ENCODE assay signal across 8 mouse cellular contexts in genomic region chr13:20207950-20208642, GRCm38 (mm10).
DNase-seq lines count a peak whose midpoint lies in the region; ATAC-seq and TF ChIP-seq lines count a peak whose summit lies in the region.

No protein-coding gene starts in this region.

- no peak for TF ChIP-seq CTCF in liver, adult 2 months (IDR thresholded peaks at IDR 0.05; ENCODE audit: low read depth, low read length)
- TF ChIP-seq CTCF in cortical plate, adult 2 months (IDR thresholded peaks at IDR 0.05; ENCODE audit: extremely low read depth, insufficient read depth, low read length): no peak

- H3K4me3 ChIP-seq in liver, adult 2 months (ENCODE audit: insufficient read depth, low read depth, low read length): no peak overlapping the region
- no peak overlapping the region for H3K4me3 ChIP-seq in cortical plate, adult 2 months (ENCODE audit: insufficient read depth, low read length)
- no peak overlapping the region for H3K4me3 ChIP-seq in macrophage (ENCODE audit: inconsistent target)
- H3K4me3 ChIP-seq in hindbrain, embryonic 13.5 days: no peak overlapping the region

- peak; percentile 34 for DNase-seq in liver, adult 2 months (ENCODE audit: extremely low read depth, low read depth, low spot score)
- no peak for DNase-seq in liver
- DNase-seq in heart, postnatal 4 days: peak; percentile 30
- DNase-seq in urinary bladder, postnatal 10 days (ENCODE audit: low spot score): no peak
- DNase-seq in retina, embryonic 14.5 days (ENCODE audit: low spot score): no peak

- H3K27ac ChIP-seq in liver, adult 2 months (replicated peaks; ENCODE audit: insufficient read depth, low read depth, low read length): no peak overlapping the region
- H3K27ac ChIP-seq in cortical plate, adult 2 months (ENCODE audit: insufficient read depth, low read length): peak overlapping the region; percentile 39; the same call in 1 of the 2 replicates
- H3K27ac ChIP-seq in macrophage: peak overlapping the region; percentile 85
- no peak overlapping the region for H3K27ac ChIP-seq in hindbrain, embryonic 13.5 days

- H3K4me2 ChIP-seq in hindbrain, embryonic 13.5 days: no peak overlapping the region

- no peaks in the 10 kb centered on the region for H3K9me3 ChIP-seq in hindbrain, embryonic 13.5 days

- no peaks in the 10 kb centered on the region for H3K4me1 ChIP-seq in liver, adult 2 months (ENCODE audit: control insufficient read depth, insufficient read depth, low read length)
- peaks cover 4% of the 10 kb centered on the region for H3K4me1 ChIP-seq in cortical plate, adult 2 months (ENCODE audit: control insufficient read depth, insufficient read depth, low read length)
- no peaks in the 10 kb centered on the region for H3K4me1 ChIP-seq in hindbrain, embryonic 13.5 days (replicated peaks)

- TF ChIP-seq POLR2A in liver, adult 2 months (IDR thresholded peaks at IDR 0.05; ENCODE audit: extremely low read depth, insufficient read depth, low read length): no peak
- no peak for TF ChIP-seq POLR2A in cortical plate, adult 2 months (IDR thresholded peaks at IDR 0.05; ENCODE audit: extremely low read depth, insufficient read depth, low read length)

- no peaks in the 10 kb centered on the region for H3K27me3 ChIP-seq in liver, adult 2 months (ENCODE audit: control insufficient read depth, insufficient read depth, low read length)
- no peaks in the 10 kb centered on the region for H3K27me3 ChIP-seq in hindbrain, embryonic 13.5 days

- no peak for ATAC-seq in hindbrain, embryonic 13.5 days (ENCODE audit: low FRiP score)

- no peak overlapping the region for H3K9ac ChIP-seq in liver, adult 2 months (ENCODE audit: low read depth, low read length)
- H3K9ac ChIP-seq in hindbrain, embryonic 13.5 days: no peak overlapping the region

- no peaks in the 10 kb centered on the region for H3K36me3 ChIP-seq in liver, adult 2 months (ENCODE audit: control insufficient read depth, insufficient read depth, low read length)
- H3K36me3 ChIP-seq in macrophage (ENCODE audit: inconsistent target): no peaks in the 10 kb centered on the region
- no peaks in the 10 kb centered on the region for H3K36me3 ChIP-seq in hindbrain, embryonic 13.5 days

- WGBS in liver, adult 2 months: 85% methylated on average over 7 of the region's 7 CpGs
- 19% methylated on average over 7 of the region's 7 CpGs for WGBS in macrophage (ENCODE audit: missing documents)
- 69% methylated on average over 7 of the region's 7 CpGs for whole genome bisulfite sequencing in hindbrain, embryonic 13.5 days

- H3K79me2 ChIP-seq in liver, adult 2 months (ENCODE audit: control insufficient read depth, insufficient read depth, low read length): no peaks in the 10 kb centered on the region
- H3K79me2 ChIP-seq in macrophage (ENCODE audit: inconsistent target): peaks cover 57% of the 10 kb centered on the region

Comparison
In these comparisons a context has a peak if more than half of its experiments do, and no peak if none do; other contexts are left out.
1. DNase-seq: peak in liver, adult 2 months (single experiment) and heart, postnatal 4 days (single experiment); none in liver (single experiment), urinary bladder, postnatal 10 days (single experiment) and retina, embryonic 14.5 days (single experiment).
2. H3K27ac ChIP-seq: peak in cortical plate, adult 2 months (single experiment) and macrophage (single experiment); none in liver, adult 2 months (single experiment) and hindbrain, embryonic 13.5 days (single experiment).